Mouse (Mus musculus) stomach, postnatal 0 days (tissue): ENCODE measurements around the gene Zfp382.

Experiments used
- CTCF ChIP-seq: IDR thresholded peaks from 2 replicates; pipeline ENCODE4 v1.5.1; 2016; ENCODE audit warnings: antibody characterized with exemption, low read depth, mild to moderate bottlenecking, moderate library complexity
- EP300 ChIP-seq: optimal IDR thresholded peaks from 2 replicates; pipeline ENCODE3; 2016; ENCODE audit warnings: antibody characterized with exemption

DNA sequence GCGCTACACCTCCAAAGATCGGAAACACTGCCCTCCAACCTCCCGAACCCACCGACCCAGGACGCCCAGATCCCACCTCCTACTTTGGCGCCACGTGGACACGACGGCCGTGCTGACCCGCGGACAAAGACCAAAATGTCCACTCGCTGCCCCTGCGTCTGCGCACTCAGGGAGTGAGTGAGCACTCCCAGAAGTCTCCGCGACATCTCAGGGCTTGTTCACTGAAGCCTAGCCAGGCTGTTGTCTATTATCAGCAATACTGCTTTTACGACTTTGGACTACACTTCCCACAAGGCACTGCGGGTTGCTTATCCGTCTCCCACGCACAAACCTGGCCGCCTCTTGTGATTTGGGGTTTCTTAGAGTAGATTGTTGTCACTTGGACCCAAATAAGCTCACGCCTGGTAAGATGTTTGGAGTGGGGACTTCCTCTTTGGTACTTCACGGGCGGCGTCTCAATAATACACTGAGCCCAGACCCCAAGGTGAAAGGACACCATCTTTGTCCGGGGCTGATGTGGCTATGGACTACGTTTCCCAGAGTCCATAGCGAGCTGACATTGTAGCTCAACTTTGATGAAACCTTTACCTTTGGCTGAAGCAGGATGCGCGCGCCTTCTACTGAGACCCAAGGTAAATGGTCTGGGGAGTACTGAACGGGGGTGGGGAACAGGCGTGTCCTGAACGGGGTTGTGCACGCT lies 48.0 kb downstream of the Zfp382 start, which contains the start of gene Zfp146:
- TF ChIP-seq CTCF = no peak
- TF ChIP-seq EP300 = no peak
